Mouse (Mus musculus): ENCODE measurements around the gene Arpc1b. TPM values are rescaled to one million over a fixed set of nuclear protein-coding genes. Genes with fewer than 3 reads are reported as not detected.

The Arpc1b gene
- polyA plus RNA-seq, 1 experiment from 2014 or later, result 185 TPM

DNA sequence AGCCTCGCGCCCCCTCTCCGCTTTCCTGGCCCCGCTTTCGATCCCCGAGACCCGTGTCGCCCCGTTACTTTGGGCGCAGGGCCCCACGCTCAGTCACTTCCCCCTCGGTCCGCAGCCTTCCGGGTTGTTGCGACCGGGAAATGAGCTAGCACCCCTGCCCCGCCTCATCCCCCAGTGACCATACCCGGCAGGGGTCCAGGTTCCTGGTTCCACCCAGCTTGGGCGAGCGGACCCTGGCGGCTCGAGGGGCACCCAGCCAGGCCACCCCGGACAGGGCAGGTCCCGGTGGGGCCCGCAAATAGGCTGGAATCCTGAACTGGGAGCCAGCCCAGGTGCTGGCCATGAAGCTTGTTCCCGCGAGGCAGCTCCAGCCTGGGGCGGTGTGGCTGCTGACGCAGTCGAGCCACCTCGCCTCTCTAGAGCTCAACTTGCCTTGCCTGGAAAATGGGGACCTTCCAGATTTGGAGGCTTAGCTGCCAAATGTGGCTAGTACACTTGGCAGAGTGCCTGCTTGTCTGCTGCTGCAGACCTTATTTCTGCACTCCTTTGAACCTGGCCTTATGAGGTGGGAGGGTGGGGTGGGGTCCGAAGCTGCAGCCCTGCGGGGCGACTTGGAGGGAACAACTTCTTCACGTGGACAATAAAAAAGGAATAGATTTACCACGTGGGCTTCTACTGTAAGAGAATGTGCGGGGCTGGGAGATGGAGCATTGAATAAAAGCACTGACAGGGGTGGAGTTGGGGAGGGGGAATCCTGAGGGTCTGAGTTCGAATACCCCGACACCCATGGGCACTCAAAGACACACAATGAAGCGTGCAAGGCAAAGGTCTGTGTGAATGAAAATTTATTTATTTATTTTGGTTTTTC, 825 bp downstream of the Arpc1b start:
- peak overlapping the region; percentile 66 for H3K4me3 ChIP-seq (replicated peaks)
- peaks cover 11% of the 10 kb centered on the region; the same call in 1 of the 2 replicates for H3K36me3 ChIP-seq (replicated peaks)
- 6% methylated on average over 39 of the region's 40 CpGs for WGBS (ENCODE audit: insufficient replicate concordance)
- peak; percentile 32 for ATAC-seq (ENCODE audit: insufficient read depth)
- H3K4me1 ChIP-seq (replicated peaks), result peaks cover 40% of the 10 kb centered on the region
- no peaks in the 10 kb centered on the region for H3K9me3 ChIP-seq (replicated peaks)
- H3K27ac ChIP-seq (replicated peaks), result peak overlapping the region; percentile 64
- H3K4me2 ChIP-seq, result peak overlapping the region; percentile 83
- peak overlapping the region; percentile 59 for H3K9ac ChIP-seq
- peaks cover 8% of the 10 kb centered on the region; the same call in 1 of the 2 replicates for H3K27me3 ChIP-seq

GRCm38 (mm10) chr5:145115736-145116135, 1.7 kb downstream of the Arpc1b start:
- Histone ChIP-seq H3K36me3 (replicated peaks) (0 out of 2 replicates have a peak, but pooled peaks cover 4% of the 10 kb centered on the region), H3K27me3 (peaks cover 8% of the 10 kb centered on the region; the same call in 1 of the 2 replicates), H3K4me3 (replicated peaks) (peak overlapping the region; percentile 66), H3K4me1 (replicated peaks) (peaks cover 40% of the 10 kb centered on the region), H3K4me2 (peak overlapping the region; percentile 83), H3K9me3 (replicated peaks) (no peaks in the 10 kb centered on the region), H3K27ac (replicated peaks) (peak overlapping the region; percentile 61), H3K9ac (no peak overlapping the region)
- ATAC-seq (ENCODE audit: insufficient read depth), result no peak
- 73% methylated on average over 5 of the region's 5 CpGs for WGBS (ENCODE audit: insufficient replicate concordance)

- 15% methylated on average over 4 of the region's 4 CpGs for WGBS (ENCODE audit: insufficient replicate concordance)
These were observed 2.3 kb downstream of the Arpc1b start for GRCm38 (mm10) chr5:145116316-145116715.

GRCm38 (mm10) chr5:145116916-145117315, 2.9 kb downstream of the Arpc1b start:
- H3K36me3 ChIP-seq (replicated peaks), result 0 out of 2 replicates have a peak, but pooled peaks cover 4% of the 10 kb centered on the region
- H3K4me2 ChIP-seq, result peak overlapping the region; percentile 35
- peak overlapping the region; percentile 33 for H3K27ac ChIP-seq (replicated peaks)
- no peak for ATAC-seq (ENCODE audit: insufficient read depth)
- WGBS (ENCODE audit: insufficient replicate concordance), result 38% methylated on average over 10 of the region's 10 CpGs
- peak overlapping the region; percentile 66 for H3K4me3 ChIP-seq (replicated peaks)
- H3K9me3 ChIP-seq (replicated peaks), result no peaks in the 10 kb centered on the region
- peaks cover 40% of the 10 kb centered on the region for H3K4me1 ChIP-seq (replicated peaks)
- H3K27me3 ChIP-seq, result peaks cover 8% of the 10 kb centered on the region; the same call in 1 of the 2 replicates
- no peak overlapping the region for H3K9ac ChIP-seq

More at GRCm38 (mm10) chr5:145116316-145116715, 2.3 kb downstream of the Arpc1b start:
- Histone ChIP-seq H3K4me1 (replicated peaks) (peaks cover 40% of the 10 kb centered on the region), H3K4me3 (replicated peaks) (peak overlapping the region; percentile 66), H3K27me3 (peaks cover 8% of the 10 kb centered on the region; the same call in 1 of the 2 replicates), H3K4me2 (peak overlapping the region; percentile 83), H3K36me3 (replicated peaks) (0 out of 2 replicates have a peak, but pooled peaks cover 4% of the 10 kb centered on the region), H3K27ac (replicated peaks) (peak overlapping the region; percentile 61), H3K9me3 (replicated peaks) (no peaks in the 10 kb centered on the region), H3K9ac (no peak overlapping the region)
- ATAC-seq (ENCODE audit: insufficient read depth), result no peak; the same call in 1 of the 2 replicates

DNA sequence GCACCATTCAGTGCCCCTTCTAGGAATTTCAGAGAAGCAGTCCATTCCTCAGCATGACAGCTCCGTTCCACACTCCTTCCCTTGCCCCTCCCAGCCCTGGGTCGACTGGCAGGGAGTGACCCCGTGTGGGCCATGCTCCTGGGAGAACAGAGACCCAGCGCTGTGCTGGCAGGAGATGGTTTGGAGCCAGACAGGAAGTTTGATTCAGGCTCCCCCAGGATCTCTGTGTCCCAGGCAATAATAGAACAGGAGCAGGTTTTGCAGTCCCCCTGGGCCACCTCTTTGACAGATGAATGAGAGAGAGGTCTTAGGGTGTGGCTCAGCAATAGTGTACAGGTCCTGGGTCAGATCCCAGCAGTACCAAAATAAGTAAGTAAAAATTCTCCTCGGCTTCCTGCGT, 4.0 kb downstream of the Arpc1b start:
- Histone ChIP-seq H3K9ac (no peak overlapping the region), H3K27ac (replicated peaks) (no peak overlapping the region), H3K4me3 (replicated peaks) (no peak overlapping the region), H3K4me1 (replicated peaks) (peaks cover 40% of the 10 kb centered on the region), H3K27me3 (peaks cover 8% of the 10 kb centered on the region; the same call in 1 of the 2 replicates), H3K9me3 (replicated peaks) (no peaks in the 10 kb centered on the region), H3K36me3 (replicated peaks) (peaks cover 11% of the 10 kb centered on the region), H3K4me2 (no peak overlapping the region)
- no peak for ATAC-seq (ENCODE audit: insufficient read depth)
- WGBS (ENCODE audit: insufficient replicate concordance), result 61% methylated on average over 6 of the region's 6 CpGs

- no peak overlapping the region for H3K4me3 ChIP-seq (replicated peaks)
- peaks cover 38% of the 10 kb centered on the region for H3K4me1 ChIP-seq (replicated peaks)
- no peaks in the 10 kb centered on the region for H3K9me3 ChIP-seq (replicated peaks)
- H3K27ac ChIP-seq (replicated peaks), result no peak overlapping the region
- no peak overlapping the region for H3K4me2 ChIP-seq
- 74% methylated on average over 5 of the region's 5 CpGs for WGBS (ENCODE audit: insufficient replicate concordance)
- H3K9ac ChIP-seq, result no peak overlapping the region
- H3K27me3 ChIP-seq, result peaks cover 8% of the 10 kb centered on the region; the same call in 1 of the 2 replicates
- H3K36me3 ChIP-seq (replicated peaks), result peaks cover 16% of the 10 kb centered on the region
- no peak for ATAC-seq (ENCODE audit: insufficient read depth)
These were observed 4.4 kb downstream of the Arpc1b start for GRCm38 (mm10) chr5:145118461-145118860.

GRCm38 (mm10) chr5:145119385-145119784, 5.4 kb downstream of the Arpc1b start:
- Histone ChIP-seq H3K4me2 (no peak overlapping the region), H3K36me3 (replicated peaks) (peaks cover 25% of the 10 kb centered on the region), H3K27me3 (peaks cover 5% of the 10 kb centered on the region; the same call in 1 of the 2 replicates), H3K9ac (no peak overlapping the region), H3K4me3 (replicated peaks) (no peak overlapping the region), H3K27ac (replicated peaks) (no peak overlapping the region), H3K9me3 (replicated peaks) (no peaks in the 10 kb centered on the region), H3K4me1 (replicated peaks) (peaks cover 29% of the 10 kb centered on the region)
- WGBS (ENCODE audit: insufficient replicate concordance), result 84% methylated on average over 2 of the region's 2 CpGs
- ATAC-seq (ENCODE audit: insufficient read depth), result no peak

- Histone ChIP-seq H3K4me3 (replicated peaks) (no peak overlapping the region), H3K9me3 (replicated peaks) (no peaks in the 10 kb centered on the region), H3K9ac (no peak overlapping the region), H3K36me3 (replicated peaks) (peaks cover 40% of the 10 kb centered on the region), H3K4me1 (replicated peaks) (peaks cover 19% of the 10 kb centered on the region), H3K4me2 (no peak overlapping the region), H3K27me3 (no peaks in the 10 kb centered on the region), H3K27ac (replicated peaks) (no peak overlapping the region)
- WGBS (ENCODE audit: insufficient replicate concordance), result 54% methylated on average over 7 of the region's 7 CpGs
- no peak for ATAC-seq (ENCODE audit: insufficient read depth)
These were observed 6.9 kb downstream of the Arpc1b start for GRCm38 (mm10) chr5:145120921-145121320.

- H3K36me3 ChIP-seq (replicated peaks), result peaks cover 64% of the 10 kb centered on the region
- no peak overlapping the region for H3K27ac ChIP-seq (replicated peaks)
- H3K27me3 ChIP-seq, result no peaks in the 10 kb centered on the region
- H3K9ac ChIP-seq, result no peak overlapping the region
- H3K9me3 ChIP-seq (replicated peaks), result no peaks in the 10 kb centered on the region
- H3K4me2 ChIP-seq, result no peak overlapping the region
- ATAC-seq (ENCODE audit: insufficient read depth), result no peak
- 86% methylated on average over 19 of the region's 19 CpGs for WGBS (ENCODE audit: insufficient replicate concordance)
- H3K4me3 ChIP-seq (replicated peaks), result no peak overlapping the region
- H3K4me1 ChIP-seq (replicated peaks), result no peaks in the 10 kb centered on the region
These were observed 9.4 kb downstream of the Arpc1b start for GRCm38 (mm10) chr5:145123396-145123795.

- no peak overlapping the region for H3K4me2 ChIP-seq
- no peak for ATAC-seq (ENCODE audit: insufficient read depth)
- no peak overlapping the region for H3K27ac ChIP-seq (replicated peaks)
- H3K4me1 ChIP-seq (replicated peaks), result peaks cover 6% of the 10 kb centered on the region
- WGBS (ENCODE audit: insufficient replicate concordance), result 86% methylated on average over 9 of the region's 9 CpGs
- H3K27me3 ChIP-seq, result no peaks in the 10 kb centered on the region
- H3K4me3 ChIP-seq (replicated peaks), result no peak overlapping the region
- H3K9ac ChIP-seq, result no peak overlapping the region
- no peaks in the 10 kb centered on the region for H3K9me3 ChIP-seq (replicated peaks)
- peaks cover 90% of the 10 kb centered on the region for H3K36me3 ChIP-seq (replicated peaks)
These were observed 12.6 kb downstream of the Arpc1b start for GRCm38 (mm10) chr5:145126580-145126979.

GRCm38 (mm10) chr5:145129124-145129523, 15.1 kb downstream of the Arpc1b start:
- H3K36me3 ChIP-seq (replicated peaks), result peaks cover 97% of the 10 kb centered on the region

More at GRCm38 (mm10) chr5:145129124-145129523, 15.1 kb downstream of the Arpc1b start:
- no peak overlapping the region for H3K27ac ChIP-seq (replicated peaks)
- no peak overlapping the region for H3K4me3 ChIP-seq (replicated peaks)
- H3K9ac ChIP-seq, result no peak overlapping the region
- peaks cover 6% of the 10 kb centered on the region for H3K4me1 ChIP-seq (replicated peaks)
- no peak overlapping the region for H3K4me2 ChIP-seq
- ATAC-seq (ENCODE audit: insufficient read depth), result no peak
- H3K27me3 ChIP-seq, result no peaks in the 10 kb centered on the region
- no peaks in the 10 kb centered on the region for H3K9me3 ChIP-seq (replicated peaks)
- 85% methylated on average over 4 of the region's 4 CpGs for WGBS (ENCODE audit: insufficient replicate concordance)

Data from liver, embryonic 15.5 days (tissue).